Mouse (Mus musculus) ES-E14 (cell line): Measurements from ENCODE around the gene Zfp207. TPM values are rescaled to one million over a fixed set of nuclear protein-coding genes. Genes with fewer than 3 reads are reported as not detected.
"Not testable (repeated sequence)": the region's sequence is repeated elsewhere in the genome, so short reads cannot be mapped to it uniquely, and the experiment has no call there.

Source experiments
- DNase-seq: peaks from one replicate; pipeline ENCODE4 v3.0.0-alpha.2; 2013; ENCODE audit warnings: low read depth, low spot score
- H3K27ac ChIP-seq: 2 replicates; pipeline ENCODE4 v1.5.1; 2012; ENCODE audit warnings: low read depth, mild to moderate bottlenecking, low read length, moderate library complexity, mixed read lengths; ENCODE audit not compliant: poor library complexity, insufficient read depth, severe bottlenecking
- H3K36me3 ChIP-seq: 2 replicates; pipeline ENCODE4 v1.6.1; 2012; ENCODE audit warnings: mild to moderate bottlenecking, low read length, moderate library complexity, mixed read lengths; ENCODE audit not compliant: control insufficient read depth, poor library complexity, insufficient read depth, severe bottlenecking
- H3K4me1 ChIP-seq, 2 experiments: fragments of 150-350 bp in 1 of 2; sonication (generic) in 1 of 2; 2 replicates each; pipeline ENCODE4 v1.6.1; 2012; ENCODE audit warnings: low read length in 2 of 2, mild to moderate bottlenecking in 1 of 2, mixed read lengths in 1 of 2; ENCODE audit not compliant: control insufficient read depth in 2 of 2, insufficient read depth in 2 of 2, poor library complexity in 1 of 2
- H3K4me3 ChIP-seq, 2 experiments: fragments of 150-350 bp in 1 of 2; sonication (generic) in 1 of 2; 2 replicates each; pipeline ENCODE4 v1.5.1; 2012; ENCODE audit warnings: low read length in 2 of 2, low read depth in 1 of 2, mild to moderate bottlenecking in 1 of 2, mixed read lengths in 1 of 2; ENCODE audit not compliant: insufficient read depth in 1 of 2, poor library complexity in 1 of 2, severe bottlenecking in 1 of 2
- H3K9ac ChIP-seq: 2 replicates; pipeline ENCODE4 v1.6.1; 2012; ENCODE audit warnings: low read depth, mild to moderate bottlenecking, low read length, mixed read lengths; ENCODE audit not compliant: poor library complexity, insufficient read depth, severe bottlenecking
- H3K9me3 ChIP-seq: fragments of 150-350 bp; sonication (generic); 2 replicates; pipeline ENCODE4 v1.6.1; 2012; ENCODE audit warnings: low read depth, mild to moderate bottlenecking, low read length; ENCODE audit not compliant: control insufficient read depth, insufficient read depth
- CHD2 ChIP-seq: IDR thresholded peaks from 2 replicates; pipeline ENCODE4 v1.6.1; 2014; ENCODE audit warnings: mild to moderate bottlenecking, low read depth, low read length, inconsistent platforms
- HCFC1 ChIP-seq: IDR thresholded peaks from 2 replicates; pipeline ENCODE4 v1.6.1; 2012; ENCODE audit warnings: low read length, inconsistent platforms, borderline replicate concordance; ENCODE audit not compliant: insufficient read depth
- MAFK ChIP-seq: IDR thresholded peaks from 2 replicates; pipeline ENCODE4 v1.6.1; 2014; ENCODE audit warnings: mild to moderate bottlenecking, low read depth, low read length, inconsistent platforms; ENCODE audit not compliant: insufficient read depth
- ZC3H11A ChIP-seq: IDR thresholded peaks from 2 replicates; pipeline ENCODE4 v1.6.1; 2012; ENCODE audit warnings: low read depth, mild to moderate bottlenecking, inconsistent platforms, low read length, borderline replicate concordance
- ZNF384 ChIP-seq: IDR thresholded peaks from 2 replicates; pipeline ENCODE4 v1.6.1; 2012; ENCODE audit warnings: low read depth, low read length, inconsistent platforms
- in situ Hi-C, 2 experiments: fragments of 600-800 bp; cut with MboI; formaldehyde crosslinking; loops; one replicate each; pipeline ENCODE4 v1.15.1; 2025; ENCODE audit warnings: low sequenced_read_pairs in 2 of 2, inconsistent platforms in 1 of 2; ENCODE audit not compliant: unreplicated experiment in 2 of 2
- total RNA-seq: library from RNA; depleted of rRNA; stranded (reverse); fragments of 300-350 nt; gene quantifications from 2 replicates; pipeline ENCODE4 v1.2.3, GENCODE M21; 2012

Gene Zfp207
- total RNA-seq, 1 experiment, result 201 TPM

DNA sequence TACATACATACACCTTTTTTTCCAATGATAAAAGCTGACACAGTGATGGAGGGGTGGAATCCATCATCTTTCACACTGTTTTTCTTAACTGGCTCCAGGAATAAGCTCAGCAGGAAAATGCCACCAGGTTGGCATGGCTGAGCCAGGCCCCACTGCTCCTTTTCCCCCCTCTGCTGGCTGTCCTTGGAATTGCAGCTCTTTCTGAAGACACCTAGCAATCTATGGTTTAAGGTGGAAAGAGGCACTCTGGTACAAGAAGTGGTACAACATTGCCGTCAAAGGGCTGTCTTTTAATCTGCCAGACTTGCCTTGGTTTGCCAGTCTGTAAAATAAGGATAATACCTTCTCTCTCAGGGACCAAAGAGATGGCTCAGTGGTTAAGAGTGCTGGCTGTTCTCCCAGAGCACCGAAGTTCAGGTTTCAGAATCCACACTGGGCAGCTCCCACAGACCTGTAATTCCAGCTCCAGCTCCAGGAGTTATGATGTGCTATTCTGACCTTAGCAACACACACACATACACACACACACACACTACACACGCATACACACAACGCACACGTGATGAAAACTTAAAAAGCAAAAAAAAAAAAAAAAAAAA, 31.1 kb upstream of the Zfp207 start:
- peak; percentile 69 for DNase-seq
- H3K4me3 ChIP-seq, result no peak overlapping the region
- no peak overlapping the region for H3K27ac ChIP-seq
- H3K36me3 ChIP-seq, result no peaks in the 10 kb centered on the region
- in situ Hi-C loops, result no loop called here
- H3K4me1 ChIP-seq, result no peaks in the 10 kb centered on the region
- no peak overlapping the region for H3K9ac ChIP-seq
- no peaks in the 10 kb centered on the region for H3K9me3 ChIP-seq
- TF ChIP-seq ZC3H11A, result peak; percentile 65; the same call in 1 of the 2 replicates
- TF ChIP-seq MAFK, result no peak

DNA sequence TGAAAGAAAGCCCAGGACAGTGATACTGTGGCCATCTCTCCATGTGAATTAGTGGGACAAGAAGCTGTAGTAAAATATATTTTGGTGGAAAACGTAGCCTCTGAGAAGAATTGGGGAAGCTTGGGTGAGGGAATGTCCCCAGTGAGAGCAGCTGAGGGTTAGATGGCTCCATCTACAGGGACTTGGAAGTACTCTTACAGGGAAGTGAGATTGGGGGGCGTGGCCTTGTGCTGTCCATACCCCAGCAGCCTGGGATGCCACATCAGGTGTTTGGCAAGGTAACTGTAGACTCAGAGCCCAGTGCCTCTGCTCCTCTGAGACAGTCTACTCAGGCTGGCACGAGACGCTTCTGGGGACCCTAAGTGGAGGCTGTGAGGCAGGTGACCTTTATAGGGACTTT, 28.2 kb upstream of the Zfp207 start:
- Histone ChIP-seq H3K4me1 (no peaks in the 10 kb centered on the region), H3K9me3 (no peaks in the 10 kb centered on the region), H3K36me3 (no peaks in the 10 kb centered on the region), H3K9ac (no peak overlapping the region), H3K4me3 (no peak overlapping the region), H3K27ac (no peak overlapping the region)
- in situ Hi-C loops, result no loop called here
- no peak for DNase-seq
- TF ChIP-seq ZC3H11A (no peak), HCFC1 (no peak), CHD2 (no peak)

DNA sequence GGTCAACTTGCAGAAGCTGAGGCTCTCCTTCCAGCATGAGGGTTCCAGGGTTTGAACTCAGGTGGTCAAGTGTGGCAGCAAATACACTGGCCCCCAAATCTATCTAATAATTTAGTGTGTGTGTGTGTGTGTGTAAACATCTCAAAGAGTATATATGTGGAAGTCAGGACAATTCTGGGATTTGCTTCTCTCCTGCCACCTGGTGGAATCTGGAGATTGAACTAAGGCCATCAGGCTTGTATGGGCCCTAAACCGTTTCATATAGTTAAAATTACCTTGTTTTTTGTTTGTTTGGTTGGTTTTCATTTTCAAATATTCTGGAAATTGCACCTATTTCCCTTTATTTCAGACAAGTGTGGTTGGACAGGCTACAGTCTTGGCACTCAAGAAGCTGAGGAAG, 14.1 kb upstream of the Zfp207 start:
- Histone ChIP-seq H3K4me1 (no peaks in the 10 kb centered on the region), H3K9ac (no peak overlapping the region), H3K27ac (no peak overlapping the region), H3K4me3 (no peak overlapping the region), H3K9me3 (no peaks in the 10 kb centered on the region), H3K36me3 (peaks cover 5% of the 10 kb centered on the region)
- TF ChIP-seq ZC3H11A (no peak), CHD2 (no peak), ZNF384 (no peak), HCFC1 (no peak), MAFK (no peak)
- in situ Hi-C loops, result no loop called here
- no peak for DNase-seq

DNA sequence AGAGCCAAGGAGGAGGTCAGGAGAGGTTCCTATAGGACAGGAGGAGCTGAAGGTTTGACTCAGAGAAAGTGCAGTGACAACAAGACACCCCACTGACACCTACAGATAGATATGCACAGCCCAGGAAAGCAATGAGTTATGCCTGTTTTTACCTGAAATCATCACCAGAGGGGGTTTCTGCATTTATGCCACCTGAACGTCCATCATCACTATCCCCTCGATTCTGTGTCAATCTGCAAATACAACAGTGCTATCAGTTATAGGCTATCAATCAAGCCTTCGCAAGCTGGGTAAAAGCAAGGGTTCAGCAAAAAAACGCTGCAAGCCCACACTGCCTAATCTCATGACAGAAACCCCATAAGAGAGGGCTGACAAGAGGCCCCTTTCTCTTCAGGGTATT, 6.4 kb upstream of the Zfp207 start:
- Histone ChIP-seq H3K9ac (no peak overlapping the region; the same call in 1 of the 2 replicates), H3K4me3 (no peak overlapping the region; a peak in 1 of 4 replicates), H3K4me1 (peaks cover 0 to 2% of the 10 kb centered on the region in 2 experiments; a peak in 1 of 4 replicates), H3K36me3 (no peaks in the 10 kb centered on the region), H3K9me3 (no peaks in the 10 kb centered on the region), H3K27ac (no peak overlapping the region)
- DNase-seq, result no peak
- TF ChIP-seq CHD2 (no peak), ZNF384 (no peak), ZC3H11A (no peak)
- in situ Hi-C loops, result no loop called here

DNA sequence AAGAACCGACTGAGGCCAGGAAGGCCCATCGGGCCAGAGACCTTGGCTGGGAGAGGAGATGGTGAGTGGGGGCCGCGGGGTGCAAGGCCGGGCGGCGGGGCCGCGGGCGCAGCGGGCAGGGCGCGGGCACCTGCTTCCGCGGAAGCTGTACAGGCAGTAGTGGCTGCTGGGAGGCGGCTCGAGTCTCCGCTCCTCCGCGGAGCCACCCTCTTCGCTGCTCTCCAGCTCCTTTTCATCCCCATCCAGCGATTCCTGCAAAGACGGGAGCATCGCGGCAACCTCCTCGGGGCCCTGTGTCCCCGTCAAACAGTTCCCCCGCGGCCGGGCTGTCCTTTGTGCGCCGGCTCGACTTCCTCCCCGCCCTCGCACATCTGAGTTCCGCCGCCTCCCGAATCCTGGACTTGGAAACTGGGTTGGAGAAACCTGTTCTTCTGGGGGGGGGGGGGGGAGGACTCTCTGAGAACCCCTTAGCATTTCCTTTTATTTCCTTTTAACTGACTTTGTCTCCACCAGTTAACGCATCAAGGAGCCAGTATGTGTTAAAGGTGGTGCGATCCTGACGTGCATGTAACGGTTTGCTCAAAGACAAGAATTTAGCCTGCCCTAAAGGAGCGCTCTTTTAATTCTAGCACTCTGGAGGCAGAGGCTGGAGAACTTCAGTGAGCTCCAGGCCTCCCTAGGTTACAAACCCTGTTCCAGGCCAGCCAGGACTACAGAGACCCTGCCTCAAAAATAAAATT, 5.2 kb upstream of the Zfp207 start, which contains the start of gene 5730455P16Rik:
5730455P16Rik (minus strand) TSS at position 323 of the 740 bp plus-strand sequence.
- in situ Hi-C loops, result no loop called here
- peaks cover 0 to 2% of the 10 kb centered on the region in 2 experiments; a peak in 1 of 4 replicates for H3K4me1 ChIP-seq
- TF ChIP-seq ZNF384, result 0 out of 2 replicates have a peak, but pooled peaks have one; percentile 23
- peak; percentile 84 for TF ChIP-seq HCFC1
- no peak for TF ChIP-seq ZC3H11A
- peak; percentile 39; the same call in 1 of the 2 replicates for TF ChIP-seq CHD2
- peak within 1 kb of the TSS; percentile 84 to 98 for H3K4me3 ChIP-seq
- H3K27ac ChIP-seq, result no peak within 1 kb of the TSS; the same call in 1 of the 2 replicates
- H3K9me3 ChIP-seq, result no peaks in the 10 kb centered on the region
- peak; percentile 77 for DNase-seq
- H3K9ac ChIP-seq, result peak within 1 kb of the TSS; percentile 95
- H3K36me3 ChIP-seq, result no peaks in the 10 kb centered on the region

DNA sequence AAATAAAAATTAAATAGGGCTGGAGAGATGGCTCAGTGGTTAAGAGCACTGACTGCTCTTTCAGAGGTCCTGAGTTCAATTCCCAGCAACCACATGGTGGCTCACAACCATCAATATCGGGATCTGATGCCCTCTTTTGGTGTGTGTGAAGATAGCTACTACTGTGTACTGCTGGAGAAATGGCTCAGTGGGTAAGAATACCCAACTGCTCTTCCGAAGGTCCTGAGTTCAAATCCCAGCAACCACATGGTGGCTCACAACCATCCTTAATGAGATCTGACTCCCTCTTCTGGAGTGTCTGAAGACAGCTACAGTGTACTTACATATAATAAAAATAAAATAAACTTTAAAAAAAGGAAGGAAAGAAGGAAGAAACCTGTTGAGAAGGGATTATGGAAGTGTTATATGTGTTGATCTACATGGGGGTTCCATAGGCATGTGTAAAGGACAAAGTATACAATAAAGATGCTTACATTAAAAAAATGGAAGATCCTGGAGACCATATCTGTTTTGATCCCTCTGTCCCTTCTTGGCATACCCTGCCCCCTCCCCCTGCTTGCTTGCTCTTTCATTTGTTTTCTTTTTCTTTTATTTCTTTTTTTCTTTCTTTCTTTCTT, 4.5 kb upstream of the Zfp207 start:
- DNase-seq, result not testable (repeated sequence)

More for the DNA sequence above, 4.5 kb upstream of the Zfp207 start:
- H3K9ac ChIP-seq, result peak overlapping the region; percentile 32; the same call in 1 of the 2 replicates
- peak overlapping the region in 1 of 2 experiments; percentile 98; a peak in 3 of 4 replicates for H3K4me3 ChIP-seq
- H3K27ac ChIP-seq, H3K4me1 ChIP-seq, H3K9me3 ChIP-seq, H3K36me3 ChIP-seq, in situ Hi-C loops: not testable (repeated sequence)
